Mouse (Mus musculus) T-helper 17 cell (primary cell): ENCODE data around the gene Gsta1.
"Not testable (repeated sequence)": the region's sequence is repeated elsewhere in the genome, so short reads cannot be mapped to it uniquely, and the experiment has no call there.

Experiments
- in situ Hi-C, 2 experiments: fragments of 300-600 bp; cut with MboI, MseI; formaldehyde crosslinking; loops; 1 replicate in 1 of 2; 2 replicates in 1 of 2; pipeline ENCODE4 v1.15.1; 2025; ENCODE audit warnings: high pct_unique_total_duplicates in 2 of 2

Gsta1 gene

DNA sequence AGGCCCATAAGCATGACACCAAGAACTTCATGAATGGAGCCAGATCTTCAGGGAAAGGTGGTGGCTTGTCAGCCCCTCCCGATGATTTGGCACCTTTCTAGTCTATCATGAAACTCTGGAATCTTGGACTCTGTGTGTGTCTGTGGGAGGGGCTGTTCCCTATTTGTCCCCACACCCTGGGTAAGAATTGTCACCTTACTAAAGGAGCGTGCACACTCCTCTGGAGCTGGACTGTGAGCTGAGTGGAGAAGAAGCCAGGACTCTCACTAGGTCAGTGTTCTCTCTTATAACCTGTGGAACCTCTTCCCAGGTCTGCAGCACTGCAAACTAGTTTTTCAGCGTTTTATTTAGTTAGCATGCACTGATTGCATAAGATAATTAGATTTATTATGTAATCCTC lies at the start of gene Gsta1:
Gene Gsta1, plus strand, starts transcription at position 196 of the 400 bp plus-strand sequence.
- in situ Hi-C loops = not testable (repeated sequence)

DNA sequence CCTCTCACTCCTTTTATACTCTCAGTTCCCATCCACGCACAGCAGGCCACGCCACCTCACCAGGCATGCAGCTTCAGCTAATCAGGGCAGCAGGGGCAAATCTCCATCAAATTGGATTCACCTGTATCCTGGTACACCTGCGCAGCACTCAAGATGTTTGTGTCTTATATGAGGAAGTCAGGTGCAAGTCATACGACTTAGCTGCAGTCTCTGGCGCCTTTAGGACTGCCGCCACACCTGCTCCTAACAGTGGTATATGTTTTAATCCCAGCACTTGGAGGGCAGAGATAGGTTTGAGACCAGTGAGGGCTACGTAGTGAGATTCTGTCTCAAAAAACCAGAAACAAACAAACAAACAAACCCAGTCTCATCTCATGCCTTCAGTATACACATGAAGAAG lies 48.0 kb upstream of the Gsta1 start, which contains the start of gene Gsta4:
Gene Gsta4, plus strand, starts transcription at position 301 of the 400 bp plus-strand sequence.
- in situ Hi-C loops = not testable (repeated sequence)

DNA sequence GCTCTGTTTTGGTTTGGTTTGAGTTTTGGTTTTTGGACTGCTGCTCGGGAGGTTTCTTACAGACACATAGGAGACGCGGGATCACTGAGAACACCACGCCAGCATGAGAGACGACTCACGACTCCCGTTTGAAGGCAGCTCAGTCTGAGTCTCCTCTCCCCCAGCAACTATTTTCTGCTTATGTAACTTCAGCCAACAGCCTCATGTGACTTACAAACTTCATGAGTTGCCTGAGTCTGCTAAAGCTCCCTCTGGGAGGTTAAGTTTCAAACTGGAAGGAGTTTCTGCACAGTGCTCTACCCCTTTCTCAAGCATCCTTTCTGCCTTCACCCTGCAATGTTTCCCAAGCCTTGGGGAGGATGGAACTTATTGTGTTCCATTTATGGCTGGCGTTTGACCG lies 44.8 kb upstream of the Gsta1 start:
- in situ Hi-C loops = no loop called here

DNA sequence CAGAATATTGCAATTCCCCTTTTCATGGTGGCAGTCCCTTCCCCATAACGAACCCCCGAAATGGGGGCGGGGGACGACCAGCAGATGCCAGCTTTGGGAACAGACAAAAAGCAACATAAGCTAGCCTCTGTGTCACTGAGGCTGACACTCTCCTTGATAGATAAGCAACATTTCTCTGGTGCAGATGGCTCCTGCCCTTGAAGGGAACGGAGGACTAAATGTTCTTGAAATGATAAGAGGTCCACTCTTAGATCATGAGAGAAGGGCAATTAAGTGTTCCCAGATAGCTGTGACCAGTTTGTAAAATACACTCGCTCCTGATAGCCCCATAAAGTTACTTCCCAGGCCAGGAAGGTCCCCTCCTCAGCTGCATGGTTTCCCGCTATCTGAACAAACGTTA lies 41.5 kb upstream of the Gsta1 start:
- in situ Hi-C loops = no loop called here

DNA sequence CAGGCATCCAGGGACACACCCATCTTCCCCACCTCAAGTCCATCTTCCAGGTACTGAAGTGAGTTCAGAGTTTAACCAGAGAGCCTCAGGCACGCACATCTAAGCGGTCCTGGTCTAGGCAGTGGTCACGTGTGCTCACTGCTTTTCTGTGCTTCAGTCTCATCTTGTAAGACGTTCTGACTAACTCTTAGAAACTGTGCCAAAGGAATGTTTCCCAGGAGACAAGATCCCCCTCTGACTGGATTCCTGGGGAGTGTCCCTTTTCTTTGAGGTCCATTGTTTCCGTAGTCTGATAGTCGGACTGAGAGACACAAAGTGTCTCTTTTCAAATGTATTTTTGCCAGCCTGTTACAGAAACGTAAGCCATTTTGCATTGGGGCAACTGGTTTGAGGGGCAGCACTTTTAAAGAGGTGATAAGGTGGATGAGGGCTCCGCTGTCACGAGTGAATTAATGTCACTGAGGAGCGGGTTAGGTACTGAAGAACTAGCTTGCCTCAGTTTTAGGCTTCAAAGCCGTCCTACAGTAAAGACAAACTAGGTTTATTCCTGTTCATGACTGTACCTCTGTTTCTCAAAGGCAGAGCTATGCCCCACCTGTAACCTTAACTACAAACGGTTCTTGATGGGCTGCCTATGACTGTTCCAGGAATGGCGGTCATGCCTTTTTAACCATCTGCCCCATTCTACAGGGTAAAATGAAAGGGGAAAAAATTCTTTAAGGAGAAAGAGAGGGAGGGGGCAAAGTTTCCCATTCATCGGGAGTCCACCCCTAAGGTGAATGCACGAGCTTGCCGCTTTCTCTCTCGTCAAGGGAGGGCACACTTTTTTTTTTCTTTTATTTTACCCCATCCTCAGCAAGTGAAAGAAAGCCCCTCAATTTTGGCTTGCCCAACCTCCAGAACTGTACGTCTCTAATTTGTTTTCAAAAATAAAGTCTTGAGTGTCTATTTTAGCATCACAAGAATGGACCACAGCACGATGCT lies 39.5 kb upstream of the Gsta1 start:
- in situ Hi-C loops = no loop called here

DNA sequence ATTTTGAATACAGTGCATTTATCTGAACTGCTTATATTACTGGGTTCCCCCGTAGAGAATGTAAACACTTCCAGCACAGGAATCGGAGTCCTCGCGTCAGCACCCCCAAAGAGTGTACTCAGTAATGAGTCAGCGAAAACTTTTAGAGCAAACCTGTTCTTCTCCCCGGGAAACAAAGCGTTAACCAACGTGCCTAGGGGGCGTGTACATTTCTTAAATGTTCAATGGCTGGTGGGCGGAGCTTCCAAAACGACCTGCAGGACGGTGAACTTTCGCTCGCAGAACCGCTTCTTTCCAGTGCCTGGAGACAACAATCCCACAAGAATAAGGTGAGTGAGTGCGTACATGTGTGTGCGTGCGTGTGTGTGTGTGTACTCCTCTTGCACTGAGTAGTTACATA lies 38.7 kb upstream of the Gsta1 start:
- in situ Hi-C loops = no loop called here

DNA sequence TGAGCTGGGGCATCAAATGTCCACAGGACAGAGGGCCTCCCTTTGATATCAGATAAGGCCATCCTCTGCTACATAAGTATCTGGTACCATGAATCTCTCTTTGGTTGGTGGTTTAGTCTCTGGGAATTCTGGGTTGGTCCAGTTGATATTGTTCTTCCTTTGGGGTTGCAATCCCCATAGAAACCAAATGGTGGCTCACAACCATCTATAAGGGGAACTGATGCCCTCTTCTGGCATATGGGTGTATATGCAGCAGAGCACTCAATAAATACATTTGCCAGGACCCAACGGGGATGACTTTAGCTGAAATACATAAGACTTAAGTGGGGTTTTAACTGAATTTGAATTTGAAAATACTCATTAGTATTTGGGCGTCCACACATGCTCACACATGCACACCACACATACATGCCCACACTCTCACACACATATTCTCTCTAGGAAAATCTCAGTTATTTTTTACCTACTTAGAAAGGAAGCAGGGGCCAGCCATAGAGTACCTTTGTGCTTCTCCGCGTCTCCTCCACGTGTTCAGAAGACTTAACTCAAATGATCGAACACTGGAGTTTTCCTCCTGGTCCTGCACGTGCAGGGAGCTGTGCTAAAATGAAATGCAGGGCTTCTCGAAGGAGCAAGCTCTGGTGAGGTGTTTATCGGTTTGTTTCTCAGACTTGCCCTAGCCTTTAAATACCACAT lies 36.4 kb upstream of the Gsta1 start:
- in situ Hi-C loops = no loop called here

DNA sequence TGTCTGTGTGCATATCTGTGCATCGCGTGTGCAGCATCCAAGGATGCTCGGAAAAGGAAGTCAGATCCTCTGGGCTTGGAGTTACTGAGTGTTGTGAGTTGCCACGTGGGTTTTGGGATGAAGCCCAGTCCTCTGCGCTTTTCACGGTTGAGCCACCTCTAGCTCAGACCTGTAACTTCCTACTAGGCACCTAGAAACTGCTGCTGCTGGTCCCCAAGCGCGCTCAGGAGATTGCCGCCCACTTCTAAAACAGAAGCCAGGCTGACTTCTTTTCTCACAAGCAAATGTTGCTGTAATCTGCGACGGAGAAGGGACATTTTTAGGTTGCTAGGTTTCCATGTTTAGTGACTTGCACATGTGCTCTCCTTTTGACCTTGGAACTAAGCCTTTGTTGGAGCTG lies 35.4 kb upstream of the Gsta1 start:
- in situ Hi-C loops = loop anchor here in 1 of 2 experiments (5.0 kb wide), 1 partner anchor 88 kb away; the partner anchor contains the start of genes Fbxo9 and Ick

DNA sequence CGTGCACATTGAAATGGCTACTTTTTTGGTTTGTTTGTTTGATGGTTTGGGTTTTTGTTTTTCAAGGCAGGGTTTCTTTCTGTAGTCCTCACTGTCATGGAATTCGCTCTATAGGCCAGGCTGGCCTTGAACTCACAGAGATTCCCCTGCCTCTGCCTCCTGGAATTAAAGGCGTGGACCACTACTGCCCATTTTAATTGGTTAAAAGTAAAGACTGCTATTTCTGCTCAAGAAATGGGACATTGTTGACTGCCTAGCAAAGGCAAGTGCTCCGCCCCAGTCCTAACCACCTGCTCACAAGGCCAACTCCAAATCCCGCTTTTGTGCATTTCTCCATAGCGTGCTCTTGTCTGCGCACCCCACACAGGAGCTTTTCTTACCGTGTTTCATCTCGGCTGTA lies 32.7 kb upstream of the Gsta1 start:
- in situ Hi-C loops = loop anchor here in 1 of 2 experiments (5.0 kb wide), 1 partner anchor 90 kb away; the partner anchor contains the start of genes Fbxo9 and Ick

DNA sequence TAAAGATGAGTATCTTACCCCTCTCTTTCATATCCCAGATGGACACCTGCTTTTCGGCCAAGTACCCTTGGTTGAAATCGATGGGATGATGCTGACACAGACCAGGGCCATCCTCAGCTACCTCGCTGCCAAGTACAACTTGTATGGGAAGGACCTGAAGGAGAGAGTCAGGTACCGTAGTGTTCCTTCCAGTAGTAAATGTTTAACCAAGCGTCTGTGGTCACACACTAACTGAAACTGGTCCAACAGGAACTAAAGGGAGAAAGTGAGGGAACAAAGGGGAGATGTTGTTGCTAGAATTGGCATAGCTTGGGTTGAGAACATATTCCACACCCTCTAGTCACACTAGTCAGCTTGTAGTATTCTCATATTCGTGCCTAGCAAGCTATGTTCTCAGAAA lies 26.3 kb upstream of the Gsta1 start:
- in situ Hi-C loops = no loop called here

DNA sequence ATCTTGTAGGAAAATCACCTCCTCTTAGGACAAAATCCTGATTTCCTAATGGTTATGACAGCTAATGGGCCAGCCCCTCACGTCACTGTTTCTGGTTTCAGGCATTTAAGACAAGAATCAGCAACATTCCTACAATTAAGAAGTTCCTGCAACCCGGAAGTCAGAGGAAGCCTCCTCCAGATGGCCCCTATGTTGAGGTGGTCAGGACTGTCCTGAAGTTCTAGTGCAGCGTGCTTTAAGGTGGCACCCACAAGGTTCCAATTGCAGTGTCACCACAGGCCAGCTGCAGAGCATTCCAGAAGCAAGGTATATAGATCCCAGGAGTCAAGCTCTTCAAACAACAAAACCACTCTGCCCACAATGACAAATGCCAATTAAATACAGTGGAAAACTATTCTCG lies 21.5 kb upstream of the Gsta1 start:
- in situ Hi-C loops = no loop called here

DNA sequence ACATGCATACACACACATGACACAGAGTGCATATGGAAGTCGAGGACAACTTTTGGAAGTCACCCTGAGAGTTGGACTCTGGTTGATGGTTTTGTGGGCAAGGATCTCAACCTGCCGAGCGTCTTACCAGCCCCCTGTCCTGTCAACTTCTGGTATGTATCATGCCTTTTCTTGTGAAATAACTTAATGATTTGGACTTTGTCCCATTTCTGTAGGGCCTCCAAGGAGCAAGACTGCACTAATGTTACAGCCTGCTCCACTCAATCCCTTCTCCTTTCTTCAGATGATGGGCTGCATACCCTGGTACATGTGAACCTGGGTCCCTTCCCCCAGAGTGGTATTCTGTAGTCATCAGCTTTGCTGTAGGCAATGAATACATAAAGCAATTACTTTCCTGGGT lies 20.4 kb upstream of the Gsta1 start:
- in situ Hi-C loops = no loop called here

DNA sequence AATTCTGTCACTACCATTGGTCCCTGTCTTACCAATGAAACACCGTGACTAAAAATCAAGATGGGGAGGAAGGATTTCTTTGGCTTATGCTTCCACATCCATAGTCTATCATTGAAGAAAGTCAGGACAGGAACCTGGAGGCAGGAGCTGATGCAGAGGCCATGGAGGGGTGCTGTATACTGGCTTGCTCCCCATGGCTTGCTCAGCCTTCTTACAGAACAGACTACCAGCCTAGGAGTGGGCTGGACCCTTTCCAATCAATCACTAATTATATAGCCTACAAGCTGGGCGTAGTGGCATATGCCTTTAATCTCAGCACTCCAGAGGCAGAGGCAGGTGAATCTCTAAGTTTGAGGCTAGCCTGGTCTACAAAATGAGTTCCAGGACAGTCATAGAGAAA lies 19.6 kb upstream of the Gsta1 start:
- in situ Hi-C loops = no loop called here

DNA sequence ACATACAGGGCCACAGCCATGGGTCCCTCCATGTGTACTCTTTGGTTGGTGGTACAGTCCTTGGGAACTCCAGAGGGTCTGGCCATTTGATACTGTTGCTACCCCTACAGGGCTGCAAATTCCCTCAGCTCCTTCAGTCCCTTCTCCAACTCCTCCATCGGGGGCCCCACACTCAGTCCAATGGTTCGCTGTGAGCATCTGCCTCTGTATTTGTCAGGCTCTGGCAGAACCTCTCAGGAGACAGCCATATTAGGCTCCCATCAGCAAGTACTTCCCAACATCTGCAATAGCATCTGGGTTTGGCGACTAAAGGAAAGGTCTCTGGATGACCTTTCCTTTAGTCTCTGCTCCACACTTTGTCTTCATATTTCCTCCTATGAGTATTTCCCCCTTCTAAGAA lies 18.9 kb upstream of the Gsta1 start:
- in situ Hi-C loops = no loop called here

DNA sequence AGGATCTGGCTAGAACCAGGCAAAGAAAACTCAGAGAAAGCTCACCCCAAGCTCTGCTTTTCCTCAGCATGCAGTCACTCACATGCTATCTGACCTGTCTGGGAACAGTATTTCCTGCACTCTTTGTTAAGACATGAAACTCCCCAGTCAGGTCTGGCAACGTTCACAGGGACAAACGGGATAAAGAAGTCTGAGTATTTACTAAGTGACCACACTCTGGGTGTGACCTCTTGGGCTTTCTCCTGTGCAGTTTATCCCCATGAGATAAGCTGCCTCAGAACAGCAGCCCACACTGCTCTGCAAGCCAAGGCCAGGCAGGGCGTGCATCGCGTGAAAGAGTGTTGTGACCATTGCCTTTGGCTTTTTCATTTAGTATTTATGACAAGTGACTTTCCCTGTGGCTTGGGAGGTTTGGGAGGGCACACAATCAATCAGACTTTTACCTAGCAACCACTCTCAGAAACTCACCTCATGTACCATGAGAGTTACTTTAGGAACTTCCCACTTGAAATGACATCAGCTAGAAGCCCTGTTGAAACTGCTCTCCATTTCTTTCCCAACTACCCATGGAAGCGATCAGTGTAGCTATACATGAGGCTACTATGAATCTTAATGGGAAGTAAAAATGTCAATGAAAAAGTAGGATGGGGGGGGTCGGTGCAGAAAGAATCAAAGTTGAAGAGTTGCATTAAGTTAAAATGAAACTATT lies 18.0 kb upstream of the Gsta1 start:
- in situ Hi-C loops = no loop called here

DNA sequence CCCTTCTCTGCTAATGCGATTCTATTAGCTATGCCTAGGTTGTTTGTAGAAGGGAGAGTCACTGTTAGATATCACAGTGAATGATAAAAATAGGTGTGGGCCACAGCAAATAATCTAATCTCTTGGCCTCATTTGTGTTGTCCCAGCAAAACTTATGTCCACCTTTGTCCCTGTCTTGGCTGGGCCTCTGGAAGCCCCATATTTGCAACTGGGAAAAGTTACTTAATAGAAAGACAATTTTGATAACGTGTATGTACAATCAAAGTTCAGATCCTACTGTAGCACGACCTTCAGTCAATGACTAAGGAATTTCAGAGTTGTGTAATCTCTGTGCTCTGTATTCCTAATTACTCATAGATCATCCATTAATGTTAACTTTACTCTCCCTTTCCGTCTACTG lies 13.4 kb upstream of the Gsta1 start:
- in situ Hi-C loops = no loop called here

DNA sequence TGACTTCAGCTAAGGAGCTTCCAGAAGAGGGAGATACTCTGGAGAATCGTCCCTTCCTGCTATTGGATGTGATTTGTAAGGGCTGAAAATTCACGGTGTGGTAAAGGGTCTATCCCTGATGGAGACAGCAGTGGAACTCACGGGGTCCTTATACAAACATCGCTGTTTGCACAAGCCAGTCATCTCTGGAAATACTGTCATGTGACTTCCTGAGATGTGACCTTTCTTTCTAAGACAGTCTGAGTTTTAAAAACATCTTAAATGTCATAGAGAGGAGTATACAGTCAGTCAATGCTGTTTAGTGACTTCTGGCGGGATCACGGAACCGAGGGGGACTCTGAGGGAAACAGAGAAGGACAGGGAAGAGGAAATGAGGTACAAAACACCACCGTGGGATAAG lies 7.8 kb upstream of the Gsta1 start:
- in situ Hi-C loops = no loop called here

DNA sequence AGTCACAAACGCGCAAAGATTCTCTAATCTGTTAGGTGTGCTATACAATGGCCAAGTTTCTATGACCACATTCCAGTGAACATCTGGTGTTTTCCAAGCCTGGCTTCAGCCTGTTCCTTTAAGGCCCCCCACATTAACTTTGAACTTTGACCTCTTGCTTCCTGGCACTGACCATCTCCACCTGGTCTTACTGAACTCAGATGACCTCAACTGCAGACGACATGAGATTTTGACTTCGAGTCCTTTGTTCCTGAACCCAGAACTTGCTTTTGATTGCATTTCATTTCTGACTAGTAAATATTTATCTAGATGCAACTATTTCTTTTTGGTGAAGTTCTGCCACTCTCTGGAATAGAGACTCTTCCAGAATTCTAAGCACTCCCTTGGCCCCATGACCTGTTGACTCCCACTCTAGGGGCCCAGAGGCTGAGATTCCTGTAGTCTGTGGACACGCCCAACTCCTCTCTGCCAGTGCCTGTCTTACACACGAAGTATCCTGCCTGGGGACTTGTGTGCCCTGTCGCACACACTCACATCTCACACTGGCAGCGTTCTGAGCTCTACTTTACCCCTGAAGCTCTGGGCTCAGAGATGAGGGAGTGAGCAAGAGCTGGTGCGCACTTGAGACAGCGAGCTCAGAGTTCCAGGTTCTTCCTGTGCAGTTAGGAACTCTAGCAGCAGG lies 7.1 kb upstream of the Gsta1 start:
- in situ Hi-C loops = no loop called here

DNA sequence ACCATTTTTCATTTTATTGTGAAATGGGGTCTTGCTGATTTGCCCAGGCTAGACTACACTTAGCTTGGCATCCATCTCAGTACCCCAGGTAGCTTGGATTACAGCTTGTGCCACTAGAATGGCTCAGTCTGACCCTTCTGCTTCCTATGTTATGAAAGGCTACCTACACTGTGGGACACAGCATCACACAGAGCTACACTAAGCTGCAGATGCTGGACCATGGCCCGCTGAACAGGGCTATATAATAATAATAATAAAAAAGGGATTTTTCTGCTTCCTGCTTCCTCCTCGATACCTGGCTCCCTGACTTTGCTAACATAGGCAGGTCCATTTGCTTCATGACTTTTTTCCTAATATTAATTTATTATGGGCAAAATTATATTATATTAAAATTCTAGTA lies 6.0 kb upstream of the Gsta1 start:
- in situ Hi-C loops = no loop called here

DNA sequence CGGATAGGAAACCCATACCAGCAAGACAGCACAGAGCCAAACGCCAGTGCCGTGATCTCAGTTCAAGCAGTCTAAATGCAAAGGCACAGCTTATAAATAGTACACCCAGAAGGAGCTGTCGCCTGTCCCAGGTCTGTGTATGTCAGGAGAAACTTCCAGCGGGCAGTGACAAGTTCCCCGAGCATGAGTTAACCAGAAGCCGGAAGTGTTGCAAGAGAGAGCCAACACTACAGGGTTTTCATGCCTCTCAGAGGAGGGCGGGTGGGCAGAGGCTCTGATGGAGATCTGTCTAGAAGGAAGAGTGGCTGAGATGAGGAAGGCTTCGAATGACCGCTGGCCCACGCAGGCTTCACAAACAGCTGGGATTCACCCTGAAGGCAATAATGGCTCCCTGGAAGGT lies 5.2 kb upstream of the Gsta1 start:
- in situ Hi-C loops = loop anchor here (5.0 kb wide), 1 partner anchor 37 kb away; no protein-coding TSS in a partner anchor

DNA sequence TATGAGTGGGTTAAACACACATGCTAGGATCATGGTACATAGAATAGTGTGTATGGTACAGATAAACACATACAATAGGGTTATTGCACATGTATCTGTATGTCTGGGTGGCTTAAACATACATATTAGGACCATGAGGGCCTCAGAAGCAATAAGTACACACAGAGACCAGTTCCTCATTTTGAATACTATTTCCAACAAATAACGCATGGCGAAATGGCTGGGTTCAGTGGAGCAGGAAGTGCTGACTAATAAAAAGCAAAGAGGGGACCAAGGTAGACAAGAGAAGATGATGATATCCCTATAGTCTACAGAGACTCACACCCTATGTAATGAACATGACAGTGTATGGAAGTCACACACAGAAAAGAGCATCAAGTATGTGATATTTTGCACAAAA lies 2.3 kb upstream of the Gsta1 start:
- in situ Hi-C loops = loop anchor here (5.0 kb wide), 1 partner anchor 34 kb away; no protein-coding TSS in a partner anchor
